Mouse (Mus musculus): ENCODE data around the gene Olfr586. TPM values are rescaled to one million over a fixed set of nuclear protein-coding genes. Genes with fewer than 3 reads are reported as not detected.

Olfr586 gene
- polyA plus RNA-seq (2016; fragmentation: Nextera tagmentation; extraction: Ambion mirVana), result not detected in 2 replicates

DNA sequence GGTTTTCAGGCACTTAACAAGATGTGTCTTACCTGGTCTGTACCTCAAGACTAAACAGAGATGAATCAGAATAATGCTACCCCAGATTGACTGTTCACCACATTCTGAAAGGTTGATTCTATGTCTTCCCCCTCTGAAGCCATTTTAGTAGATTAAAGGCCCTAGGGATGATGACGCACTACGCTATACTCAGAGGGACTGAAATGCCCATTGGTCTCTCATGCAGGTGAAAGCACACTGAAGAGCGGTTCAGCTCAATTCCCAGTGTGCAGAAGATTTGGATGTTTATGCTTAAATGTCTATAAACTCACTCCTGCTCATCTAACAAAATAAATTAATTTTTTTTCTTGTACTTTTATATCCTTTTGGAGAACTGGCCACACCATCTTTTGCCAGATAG, at the start of gene Olfr586:
Gene Olfr586, minus strand, starts transcription at position 101 of the 400 bp plus-strand sequence.
- Histone ChIP-seq H3K4me3 (replicated peaks) (no peak within 1 kb of the TSS), H3K27ac (no peak within 1 kb of the TSS), H3K27me3 (no peaks in the 10 kb centered on the region), H3K9me3 (no peaks in the 10 kb centered on the region), H3K9ac (replicated peaks) (no peak within 1 kb of the TSS), H3K4me2 (no peak within 1 kb of the TSS), H3K36me3 (no peaks in the 10 kb centered on the region), H3K4me1 (replicated peaks) (no peaks in the 10 kb centered on the region)
- 87% methylated on average over 3 of the region's 3 CpGs for WGBS
- ATAC-seq (ENCODE audit: insufficient number of reproducible peaks, insufficient read depth, low FRiP score, low TSS enrichment, low read depth), result no peak

- H3K36me3 ChIP-seq, result no peaks in the 10 kb centered on the region
- no peaks in the 10 kb centered on the region for H3K4me1 ChIP-seq (replicated peaks)
- H3K27ac ChIP-seq, result no peak overlapping the region
- WGBS, result 74% methylated on average over 5 of the region's 5 CpGs
- no peak overlapping the region for H3K4me2 ChIP-seq
- no peak for ATAC-seq (ENCODE audit: insufficient number of reproducible peaks, insufficient read depth, low FRiP score, low TSS enrichment, low read depth)
- H3K9ac ChIP-seq (replicated peaks), result no peak overlapping the region
- H3K27me3 ChIP-seq, result no peaks in the 10 kb centered on the region
- peaks cover 5% of the 10 kb centered on the region; the same call in 1 of the 2 replicates for H3K9me3 ChIP-seq
- H3K4me3 ChIP-seq (replicated peaks), result no peak overlapping the region
Observed at GRCm38 (mm10) chr7:103169697-103170096, 44.3 kb upstream of the Olfr586 start.

DNA sequence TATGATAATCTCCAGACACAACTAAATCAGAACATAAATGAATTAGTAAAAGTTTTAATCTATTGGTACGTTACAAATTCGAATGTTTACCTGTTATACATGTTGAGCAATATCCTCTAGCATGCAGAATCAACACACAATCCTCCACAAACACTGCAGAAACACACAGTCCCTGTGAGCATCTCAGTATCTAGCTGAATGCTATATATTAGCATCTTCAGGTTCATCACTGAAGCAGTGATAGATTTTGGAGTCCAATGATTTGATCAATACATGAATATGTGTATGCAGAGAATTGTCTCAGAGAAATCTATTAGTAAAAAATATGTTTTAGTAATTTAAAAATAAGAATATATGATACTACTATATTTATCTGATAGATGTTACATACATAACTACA, 30.8 kb upstream of the Olfr586 start, which contains the start of gene Olfr589:
Gene Olfr589, minus strand, starts transcription at position 101 of the 400 bp plus-strand sequence.
- no peak within 1 kb of the TSS for H3K27ac ChIP-seq
- H3K9ac ChIP-seq (replicated peaks), result no peak within 1 kb of the TSS
- H3K36me3 ChIP-seq, result no peaks in the 10 kb centered on the region
- no peak within 1 kb of the TSS for H3K4me2 ChIP-seq
- no peaks in the 10 kb centered on the region for H3K27me3 ChIP-seq
- WGBS, result 58% methylated on average over 2 of the region's 2 CpGs
- no peak within 1 kb of the TSS for H3K4me3 ChIP-seq (replicated peaks)
- H3K9me3 ChIP-seq, result no peaks in the 10 kb centered on the region
- ATAC-seq (ENCODE audit: insufficient number of reproducible peaks, insufficient read depth, low FRiP score, low TSS enrichment, low read depth), result no peak
- H3K4me1 ChIP-seq (replicated peaks), result no peaks in the 10 kb centered on the region

DNA sequence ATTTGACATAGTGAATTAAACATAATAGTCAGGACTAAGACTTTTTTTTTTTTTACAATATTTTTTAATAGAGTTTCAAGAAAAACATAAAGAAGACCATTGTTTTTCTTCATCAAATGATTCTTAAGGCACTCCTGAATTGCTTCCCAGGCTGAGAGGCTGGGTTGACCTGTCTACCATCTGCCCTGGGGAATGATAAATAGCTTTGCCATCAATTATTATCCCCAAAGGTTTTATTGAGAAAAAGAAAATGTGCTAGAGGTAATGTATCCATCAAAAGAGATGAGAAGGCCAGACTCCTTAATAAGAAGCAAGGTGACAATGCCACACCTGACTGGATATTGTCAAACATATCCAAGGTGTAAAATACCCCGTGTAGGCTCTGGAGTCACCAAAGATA, 15.1 kb upstream of the Olfr586 start, which contains the start of gene Olfr588-ps1:
Gene Olfr588-ps1, plus strand, starts transcription at position 301 of the 400 bp plus-strand sequence.
- Histone ChIP-seq H3K4me2 (no peak within 1 kb of the TSS), H3K4me1 (replicated peaks) (no peaks in the 10 kb centered on the region), H3K27ac (no peak within 1 kb of the TSS), H3K9ac (replicated peaks) (no peak within 1 kb of the TSS), H3K4me3 (replicated peaks) (no peak within 1 kb of the TSS), H3K36me3 (no peaks in the 10 kb centered on the region), H3K27me3 (no peaks in the 10 kb centered on the region), H3K9me3 (no peaks in the 10 kb centered on the region)
- WGBS, result 76% methylated on average over 1 of the region's 1 CpGs
- ATAC-seq (ENCODE audit: insufficient number of reproducible peaks, insufficient read depth, low FRiP score, low TSS enrichment, low read depth), result no peak

DNA sequence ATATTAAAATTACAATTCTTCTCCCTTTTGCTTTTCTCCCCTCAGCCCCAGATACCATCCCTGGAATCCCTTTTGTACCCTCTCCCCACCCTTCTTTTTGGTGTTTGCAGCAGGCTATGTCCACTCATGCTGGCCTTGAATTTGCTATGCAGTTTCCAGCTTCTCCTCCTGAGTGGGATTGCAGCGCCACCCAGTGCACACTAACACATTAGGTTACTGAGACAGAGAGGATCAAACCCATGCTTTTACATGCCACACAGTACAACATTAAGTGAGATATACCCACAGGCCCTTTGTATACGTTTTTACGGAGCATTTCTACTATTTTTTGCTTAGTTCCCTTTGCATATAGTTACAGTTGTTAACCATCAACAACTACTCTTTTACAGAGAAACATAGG, 6.0 kb downstream of the Olfr586 start:
- ATAC-seq (ENCODE audit: insufficient number of reproducible peaks, insufficient read depth, low FRiP score, low TSS enrichment, low read depth), result no peak
- Histone ChIP-seq H3K4me2 (no peak overlapping the region), H3K36me3 (no peaks in the 10 kb centered on the region), H3K27ac (no peak overlapping the region), H3K9me3 (no peaks in the 10 kb centered on the region), H3K4me3 (replicated peaks) (no peak overlapping the region), H3K4me1 (replicated peaks) (no peaks in the 10 kb centered on the region), H3K9ac (replicated peaks) (no peak overlapping the region), H3K27me3 (no peaks in the 10 kb centered on the region)
- 46% methylated on average over 3 of the region's 3 CpGs for WGBS

GRCm38 (mm10) chr7:103097420-103097819, 28.0 kb downstream of the Olfr586 start, which contains the start of gene Olfr585:
Gene Olfr585 (plus strand): TSS chr7:103097720.
- no peak within 1 kb of the TSS for H3K27ac ChIP-seq
- H3K9ac ChIP-seq (replicated peaks), result no peak within 1 kb of the TSS
- no peaks in the 10 kb centered on the region for H3K36me3 ChIP-seq
- ATAC-seq (ENCODE audit: insufficient number of reproducible peaks, insufficient read depth, low FRiP score, low TSS enrichment, low read depth), result no peak
- no peaks in the 10 kb centered on the region for H3K27me3 ChIP-seq
- H3K9me3 ChIP-seq, result no peaks in the 10 kb centered on the region
- 81% methylated on average over 1 of the region's 1 CpGs for WGBS
- no peaks in the 10 kb centered on the region for H3K4me1 ChIP-seq (replicated peaks)
- no peak within 1 kb of the TSS for H3K4me3 ChIP-seq (replicated peaks)
- H3K4me2 ChIP-seq, result no peak within 1 kb of the TSS

DNA sequence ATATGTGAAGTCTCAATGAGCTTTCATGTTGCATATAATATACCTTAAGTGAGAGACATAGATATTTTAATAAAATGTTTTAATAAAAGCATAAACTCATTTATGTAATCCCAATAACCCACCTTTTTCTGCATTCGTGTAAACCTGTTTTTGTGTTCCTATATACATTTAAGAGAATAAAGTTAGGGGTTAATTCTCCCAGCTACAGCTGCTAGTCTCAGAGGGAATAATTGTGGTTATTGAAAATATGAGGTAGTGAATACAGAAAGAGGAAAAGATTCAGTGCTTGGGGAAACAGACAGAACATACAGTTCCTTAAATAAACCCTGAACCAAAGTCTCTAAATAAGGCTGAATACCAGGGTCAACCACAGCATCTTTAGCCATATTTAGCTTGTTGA, 43.9 kb downstream of the Olfr586 start, which contains the start of gene Olfr584:
Gene Olfr584, plus strand, starts transcription at position 301 of the 400 bp plus-strand sequence.
- Histone ChIP-seq H3K27me3 (no peaks in the 10 kb centered on the region), H3K9me3 (peaks cover 18% of the 10 kb centered on the region; the same call in 1 of the 2 replicates), H3K36me3 (no peaks in the 10 kb centered on the region), H3K4me2 (no peak within 1 kb of the TSS), H3K4me1 (replicated peaks) (no peaks in the 10 kb centered on the region), H3K4me3 (replicated peaks) (no peak within 1 kb of the TSS), H3K9ac (replicated peaks) (no peak within 1 kb of the TSS), H3K27ac (no peak within 1 kb of the TSS)
- no peak for ATAC-seq (ENCODE audit: insufficient number of reproducible peaks, insufficient read depth, low FRiP score, low TSS enrichment, low read depth)
- WGBS, result 77% methylated on average over 1 of the region's 1 CpGs

Other genes starting within 250 kb of the Olfr586 start
- not detected in 2 replicates for gene Olfr568, start 248.5 kb downstream of the Olfr586 start, polyA plus RNA-seq (2016; fragmentation: Nextera tagmentation; extraction: Ambion mirVana)
- gene Olfr569, start 234.8 kb downstream of the Olfr586 start, polyA plus RNA-seq (2016; fragmentation: Nextera tagmentation; extraction: Ambion mirVana), result not detected in 2 replicates
- not detected in 2 replicates for gene Olfr570, start 231.1 kb downstream of the Olfr586 start, polyA plus RNA-seq (2016; fragmentation: Nextera tagmentation; extraction: Ambion mirVana)
- gene Olfr571, start 208.1 kb downstream of the Olfr586 start, polyA plus RNA-seq (2016; fragmentation: Nextera tagmentation; extraction: Ambion mirVana), result not detected in 2 replicates
- gene Olfr572, start 201.2 kb downstream of the Olfr586 start, polyA plus RNA-seq (2016; fragmentation: Nextera tagmentation; extraction: Ambion mirVana), result not detected in 2 replicates
- gene Olfr573-ps1, start 183.1 kb downstream of the Olfr586 start, polyA plus RNA-seq (2016; fragmentation: Nextera tagmentation; extraction: Ambion mirVana), result not detected in 2 replicates
- not detected in 2 replicates for gene Olfr574, start 177.2 kb downstream of the Olfr586 start, polyA plus RNA-seq (2016; fragmentation: Nextera tagmentation; extraction: Ambion mirVana)
- gene Olfr575, start 166.9 kb downstream of the Olfr586 start, polyA plus RNA-seq (2016; fragmentation: Nextera tagmentation; extraction: Ambion mirVana), result not detected in 2 replicates
- gene Olfr576, start 163.0 kb downstream of the Olfr586 start, polyA plus RNA-seq (2016; fragmentation: Nextera tagmentation; extraction: Ambion mirVana), result not detected in 2 replicates
- gene Olfr577, start 149.7 kb downstream of the Olfr586 start, polyA plus RNA-seq (2016; fragmentation: Nextera tagmentation; extraction: Ambion mirVana), result not detected in 2 replicates
- gene Olfr578, start 136.3 kb downstream of the Olfr586 start, polyA plus RNA-seq (2016; fragmentation: Nextera tagmentation; extraction: Ambion mirVana), result not detected in 2 replicates
- not detected in 2 replicates for gene Olfr582, start 87.6 kb downstream of the Olfr586 start, polyA plus RNA-seq (2016; fragmentation: Nextera tagmentation; extraction: Ambion mirVana)
- not detected in 2 replicates for gene Olfr583, start 74.3 kb downstream of the Olfr586 start, polyA plus RNA-seq (2016; fragmentation: Nextera tagmentation; extraction: Ambion mirVana)
- not detected in 2 replicates for gene Olfr584, start 43.8 kb downstream of the Olfr586 start, polyA plus RNA-seq (2016; fragmentation: Nextera tagmentation; extraction: Ambion mirVana)
- not detected in 2 replicates for gene Olfr585, start 27.9 kb downstream of the Olfr586 start, polyA plus RNA-seq (2016; fragmentation: Nextera tagmentation; extraction: Ambion mirVana)
- not detected in 2 replicates for gene Olfr588-ps1, start 15.2 kb upstream of the Olfr586 start, polyA plus RNA-seq (2016; fragmentation: Nextera tagmentation; extraction: Ambion mirVana)
- gene Olfr589, start 30.7 kb upstream of the Olfr586 start, polyA plus RNA-seq (2016; fragmentation: Nextera tagmentation; extraction: Ambion mirVana), result not detected in 2 replicates
- gene Olfr591, start 52.7 kb upstream of the Olfr586 start, polyA plus RNA-seq (2016; fragmentation: Nextera tagmentation; extraction: Ambion mirVana), result not detected in 2 replicates
- not detected in 2 replicates for gene Olfr592, start 59.2 kb upstream of the Olfr586 start, polyA plus RNA-seq (2016; fragmentation: Nextera tagmentation; extraction: Ambion mirVana)
- gene Olfr593, start 86.2 kb upstream of the Olfr586 start, polyA plus RNA-seq (2016; fragmentation: Nextera tagmentation; extraction: Ambion mirVana), result not detected in 2 replicates
- gene Olfr594, start 91.4 kb upstream of the Olfr586 start, polyA plus RNA-seq (2016; fragmentation: Nextera tagmentation; extraction: Ambion mirVana), result not detected in 2 replicates
- not detected in 2 replicates for gene Usp17ld, start 126.9 kb upstream of the Olfr586 start, polyA plus RNA-seq (2016; fragmentation: Nextera tagmentation; extraction: Ambion mirVana)
- gene Olfr596, start 180.0 kb upstream of the Olfr586 start, polyA plus RNA-seq (2016; fragmentation: Nextera tagmentation; extraction: Ambion mirVana), result not detected in 2 replicates
- gene Olfr597, start 190.7 kb upstream of the Olfr586 start, polyA plus RNA-seq (2016; fragmentation: Nextera tagmentation; extraction: Ambion mirVana), result not detected in 2 replicates
- gene Olfr598, start 197.9 kb upstream of the Olfr586 start, polyA plus RNA-seq (2016; fragmentation: Nextera tagmentation; extraction: Ambion mirVana), result not detected in 2 replicates
- gene Olfr599, start 210.3 kb upstream of the Olfr586 start, polyA plus RNA-seq (2016; fragmentation: Nextera tagmentation; extraction: Ambion mirVana), result not detected in 2 replicates
- not detected in 2 replicates for gene Olfr600, start 224.0 kb upstream of the Olfr586 start, polyA plus RNA-seq (2016; fragmentation: Nextera tagmentation; extraction: Ambion mirVana)
- not detected in 2 replicates for gene Olfr601, start 237.0 kb upstream of the Olfr586 start, polyA plus RNA-seq (2016; fragmentation: Nextera tagmentation; extraction: Ambion mirVana)

All from limb, embryonic 12.5 days (tissue).